Mouse (Mus musculus): ENCODE measurements around the gene Dusp7. TPM values are rescaled to one million over a fixed set of nuclear protein-coding genes. Genes with fewer than 3 reads are reported as not detected.

The Dusp7 gene
- polyA plus RNA-seq (2012; rRNA removed), result 223 and 262 TPM in 2 replicates

- under 1% methylated on average over 47 of the region's 57 CpGs for WGBS
- peak; percentile 81 for DNase-seq
- TF ChIP-seq CTCF (IDR thresholded peaks at IDR 0.05; ENCODE audit: insufficient read depth, low read length), result no peak
- TF ChIP-seq POLR2A (IDR thresholded peaks at IDR 0.05; ENCODE audit: borderline replicate concordance, extremely low read depth, low read depth, low read length), result peak; percentile 42; the same call in 1 of the 2 replicates
Observed at GRCm38 (mm10) chr9:106368112-106368717, at the start of gene Dusp7. Gene Dusp7 (plus strand): TSS chr9:106368632.

GRCm38 (mm10) chr9:106319095-106319494 lies 49.3 kb upstream of the Dusp7 start:
- no peak overlapping the region for H3K4me3 ChIP-seq (replicated peaks; ENCODE audit: extremely low read depth, low read depth, low read length)
- H3K4me1 ChIP-seq (ENCODE audit: control insufficient read depth, insufficient read depth, low read length), result peaks cover 4% of the 10 kb centered on the region; the same call in 1 of the 2 replicates
- DNase-seq, result no peak
- WGBS, result 57% methylated on average over 2 of the region's 2 CpGs
- no peak for TF ChIP-seq CTCF (IDR thresholded peaks at IDR 0.05; ENCODE audit: insufficient read depth, low read length)
- TF ChIP-seq POLR2A (IDR thresholded peaks at IDR 0.05; ENCODE audit: borderline replicate concordance, extremely low read depth, low read depth, low read length), result no peak

More at GRCm38 (mm10) chr9:106368112-106368717, at the start of gene Dusp7:
- Histone ChIP-seq H3K4me3 (replicated peaks; ENCODE audit: extremely low read depth, low read depth, low read length) (peak within 1 kb of the TSS; percentile 83), H3K4me1 (ENCODE audit: control insufficient read depth, insufficient read depth, low read length) (peaks cover 25% of the 10 kb centered on the region)

- peaks cover 9% of the 10 kb centered on the region; the same call in 1 of the 2 replicates for H3K4me1 ChIP-seq (ENCODE audit: control insufficient read depth, insufficient read depth, low read length)
- WGBS, result 85% methylated on average over 3 of the region's 3 CpGs
- TF ChIP-seq CTCF (IDR thresholded peaks at IDR 0.05; ENCODE audit: insufficient read depth, low read length) (no peak), POLR2A (IDR thresholded peaks at IDR 0.05; ENCODE audit: borderline replicate concordance, extremely low read depth, low read depth, low read length) (no peak)
- no peak overlapping the region for H3K4me3 ChIP-seq (replicated peaks; ENCODE audit: extremely low read depth, low read depth, low read length)
- no peak for DNase-seq
Observed at GRCm38 (mm10) chr9:106322497-106322896, 45.9 kb upstream of the Dusp7 start.

- TF ChIP-seq CTCF (IDR thresholded peaks at IDR 0.05; ENCODE audit: insufficient read depth, low read length), result no peak
- TF ChIP-seq POLR2A (IDR thresholded peaks at IDR 0.05; ENCODE audit: borderline replicate concordance, extremely low read depth, low read depth, low read length), result no peak
- WGBS, result 79% methylated on average over 8 of the region's 8 CpGs
- peak; percentile 78 for DNase-seq
- Histone ChIP-seq H3K4me1 (ENCODE audit: control insufficient read depth, insufficient read depth, low read length) (peaks cover 15% of the 10 kb centered on the region), H3K4me3 (replicated peaks; ENCODE audit: extremely low read depth, low read depth, low read length) (no peak overlapping the region)
Observed at GRCm38 (mm10) chr9:106326241-106326640, 42.2 kb upstream of the Dusp7 start.

- Histone ChIP-seq H3K4me1 (ENCODE audit: control insufficient read depth, insufficient read depth, low read length) (peaks cover 15% of the 10 kb centered on the region), H3K4me3 (replicated peaks; ENCODE audit: extremely low read depth, low read depth, low read length) (no peak overlapping the region)
- TF ChIP-seq POLR2A (IDR thresholded peaks at IDR 0.05; ENCODE audit: borderline replicate concordance, extremely low read depth, low read depth, low read length) (no peak), CTCF (IDR thresholded peaks at IDR 0.05; ENCODE audit: insufficient read depth, low read length) (no peak)
- DNase-seq, result no peak
- WGBS, result 73% methylated on average over 8 of the region's 8 CpGs
Observed at GRCm38 (mm10) chr9:106327125-106327809, 41.2 kb upstream of the Dusp7 start.

- Histone ChIP-seq H3K4me3 (replicated peaks; ENCODE audit: extremely low read depth, low read depth, low read length) (no peak overlapping the region), H3K4me1 (ENCODE audit: control insufficient read depth, insufficient read depth, low read length) (peaks cover 15% of the 10 kb centered on the region)
- TF ChIP-seq POLR2A (IDR thresholded peaks at IDR 0.05; ENCODE audit: borderline replicate concordance, extremely low read depth, low read depth, low read length) (no peak), CTCF (IDR thresholded peaks at IDR 0.05; ENCODE audit: insufficient read depth, low read length) (no peak)
- WGBS, result 53% methylated on average over 7 of the region's 7 CpGs
- DNase-seq, result peak; percentile 71
Observed at GRCm38 (mm10) chr9:106328068-106328610, 40.3 kb upstream of the Dusp7 start.

GRCm38 (mm10) chr9:106328772-106329511 lies 39.5 kb upstream of the Dusp7 start:
- WGBS, result 66% methylated on average over 5 of the region's 5 CpGs
- H3K4me1 ChIP-seq (ENCODE audit: control insufficient read depth, insufficient read depth, low read length), result peaks cover 15% of the 10 kb centered on the region
- TF ChIP-seq CTCF (IDR thresholded peaks at IDR 0.05; ENCODE audit: insufficient read depth, low read length) (no peak), POLR2A (IDR thresholded peaks at IDR 0.05; ENCODE audit: borderline replicate concordance, extremely low read depth, low read depth, low read length) (no peak)
- H3K4me3 ChIP-seq (replicated peaks; ENCODE audit: extremely low read depth, low read depth, low read length), result no peak overlapping the region
- DNase-seq, result no peak

GRCm38 (mm10) chr9:106332746-106333145 lies 35.7 kb upstream of the Dusp7 start:
- DNase-seq, result no peak
- Histone ChIP-seq H3K4me3 (replicated peaks; ENCODE audit: extremely low read depth, low read depth, low read length) (no peak overlapping the region), H3K4me1 (ENCODE audit: control insufficient read depth, insufficient read depth, low read length) (peaks cover 7% of the 10 kb centered on the region)
- TF ChIP-seq CTCF (IDR thresholded peaks at IDR 0.05; ENCODE audit: insufficient read depth, low read length) (no peak), POLR2A (IDR thresholded peaks at IDR 0.05; ENCODE audit: borderline replicate concordance, extremely low read depth, low read depth, low read length) (no peak)
- WGBS, result 72% methylated on average over 3 of the region's 3 CpGs

- WGBS, result 78% methylated on average over 9 of the region's 9 CpGs
- TF ChIP-seq POLR2A (IDR thresholded peaks at IDR 0.05; ENCODE audit: borderline replicate concordance, extremely low read depth, low read depth, low read length) (no peak), CTCF (IDR thresholded peaks at IDR 0.05; ENCODE audit: insufficient read depth, low read length) (no peak)
- Histone ChIP-seq H3K4me3 (replicated peaks; ENCODE audit: extremely low read depth, low read depth, low read length) (no peak overlapping the region), H3K4me1 (ENCODE audit: control insufficient read depth, insufficient read depth, low read length) (no peaks in the 10 kb centered on the region; the same call in 1 of the 2 replicates)
- no peak for DNase-seq
Observed at GRCm38 (mm10) chr9:106337620-106338019, 30.8 kb upstream of the Dusp7 start.
